Mouse (Mus musculus) induced T-regulatory cell, adult 2 months (primary cell): Measurements from ENCODE around the gene Dennd1b.

ENCODE experiments used
- DNase-seq: peaks from one replicate; pipeline ENCODE4 v3.0.0-alpha.2; 2012; ENCODE audit warnings: low read depth

Dennd1b gene

GRCm38 (mm10) chr1:138963161-138963867 lies at the start of gene Dennd1b:
TSS of gene Dennd1b (plus strand) at chr1:138963435.
- peak; percentile 84 for DNase-seq

DNA sequence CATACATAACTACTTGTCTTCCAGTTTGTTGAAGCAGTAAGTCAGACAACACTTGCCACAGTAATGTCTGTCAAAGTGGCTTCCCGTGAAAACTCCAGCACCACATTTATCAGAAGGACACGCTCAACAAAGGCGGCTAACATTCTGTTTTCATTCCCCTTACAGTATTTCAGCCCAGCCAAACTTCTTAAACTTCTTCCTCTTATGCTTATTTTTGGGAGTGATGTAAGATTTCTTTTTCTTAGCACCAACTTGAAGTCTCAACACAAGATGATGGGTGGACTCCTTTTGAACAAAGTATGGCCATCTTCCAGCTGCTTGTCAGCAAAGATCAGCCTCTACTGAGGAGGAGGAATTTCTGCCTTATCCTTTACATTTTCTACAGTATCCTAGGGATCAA lies 47.6 kb upstream of the Dennd1b start:
- DNase-seq: no peak

GRCm38 (mm10) chr1:138919601-138920000 lies 43.6 kb upstream of the Dennd1b start:
- no peak for DNase-seq

GRCm38 (mm10) chr1:138920082-138920481 lies 43.2 kb upstream of the Dennd1b start:
- DNase-seq: no peak

DNA sequence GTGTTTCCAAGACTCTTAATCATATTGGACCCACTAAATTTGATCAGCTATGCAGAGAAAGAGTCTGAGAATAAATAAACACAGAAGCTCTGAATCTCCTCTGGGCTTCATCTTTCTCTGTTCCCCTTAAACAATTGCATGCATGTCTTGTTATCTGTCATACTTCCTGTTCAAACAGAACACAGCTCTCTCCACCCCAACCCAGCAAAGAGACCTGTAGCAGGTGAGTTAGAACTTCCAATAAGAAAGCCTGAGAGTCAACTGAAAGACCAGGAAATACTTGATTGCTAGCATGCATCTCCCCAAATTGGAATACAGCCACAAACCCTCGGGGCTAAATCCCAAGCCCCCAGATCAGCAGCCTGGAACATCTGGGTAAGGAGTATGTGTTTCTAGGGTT lies 42.4 kb upstream of the Dennd1b start:
- no peak for DNase-seq

GRCm38 (mm10) chr1:138922886-138923285 lies 40.3 kb upstream of the Dennd1b start:
- no peak for DNase-seq

- DNase-seq: no peak
Observed at GRCm38 (mm10) chr1:138924282-138924681, 39.0 kb upstream of the Dennd1b start.

DNA sequence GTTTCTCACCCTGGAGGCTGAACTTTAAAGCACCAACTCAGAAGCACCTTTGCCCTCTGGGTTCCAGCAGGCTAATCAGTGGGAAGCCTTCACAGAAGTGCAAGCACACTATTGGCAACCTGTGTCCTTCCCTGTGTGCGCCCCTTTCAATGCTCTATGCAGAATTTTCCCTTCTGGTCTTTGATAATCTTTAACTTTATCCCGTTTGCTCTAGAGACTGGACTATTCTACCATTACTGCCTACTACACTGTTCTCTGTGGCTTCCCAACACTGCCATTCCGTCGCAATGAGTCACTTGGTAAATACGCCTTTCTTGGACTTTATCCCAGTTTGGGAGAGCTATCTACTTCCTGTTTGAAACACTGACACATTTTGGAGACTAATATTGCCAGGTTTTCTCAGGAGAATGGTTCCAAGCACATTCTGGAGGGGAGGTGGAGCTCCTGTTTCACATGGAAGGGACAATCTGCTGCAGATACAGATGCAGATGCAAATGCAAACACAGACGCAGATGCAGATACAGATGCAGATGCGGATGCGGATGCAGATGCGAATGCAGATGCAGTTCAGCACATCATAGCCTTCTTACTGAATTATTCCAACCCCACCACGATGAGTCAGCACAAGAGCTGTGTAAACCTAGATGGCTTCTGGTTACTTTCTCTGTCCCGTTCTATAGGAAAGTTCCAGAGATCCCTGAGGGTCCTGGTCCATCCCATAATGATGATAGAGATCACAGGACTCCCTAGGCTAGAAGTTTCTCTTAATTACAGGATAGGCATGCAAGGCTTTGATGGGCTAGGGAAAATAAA lies 34.4 kb upstream of the Dennd1b start:
- no peak for DNase-seq

DNA sequence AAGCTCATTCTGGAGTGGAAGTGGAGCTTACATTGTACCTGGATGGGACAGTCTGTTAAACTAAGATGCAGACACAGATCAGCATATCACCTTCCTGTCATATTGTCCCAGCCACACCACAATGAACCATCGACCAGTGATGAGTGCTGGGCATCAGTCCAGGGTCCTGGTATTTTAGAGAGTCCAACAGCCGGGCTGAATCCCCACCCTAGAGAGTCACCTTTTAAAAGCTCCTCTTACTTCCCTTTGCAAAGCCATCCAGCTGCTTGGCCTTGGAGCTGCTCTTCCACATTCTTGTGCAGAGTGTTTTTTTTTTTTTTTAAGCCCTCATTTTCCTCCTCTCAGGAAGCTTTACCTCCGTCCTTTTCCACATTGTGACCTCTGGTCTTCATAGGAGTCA lies 33.2 kb upstream of the Dennd1b start:
- no peak for DNase-seq

DNA sequence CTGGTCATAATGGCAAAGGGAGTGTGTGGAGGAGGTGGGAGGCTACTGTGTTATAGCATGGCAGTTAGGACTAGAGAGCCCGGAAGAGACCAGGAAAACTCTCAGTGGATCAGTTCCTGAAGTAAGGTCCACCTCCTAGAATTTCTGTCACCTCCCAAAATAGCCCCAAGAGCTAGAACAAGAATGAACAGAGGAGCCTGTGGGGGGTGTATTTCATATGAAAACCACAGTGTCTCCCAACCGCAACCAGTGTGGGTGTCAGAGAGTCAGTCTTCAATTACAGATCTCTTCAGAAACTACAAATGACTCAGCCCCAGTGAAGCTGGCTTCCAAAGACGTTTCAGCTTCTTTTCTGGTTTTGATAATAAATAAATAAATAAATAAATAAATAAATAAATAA lies 32.4 kb upstream of the Dennd1b start:
- DNase-seq: peak; percentile 68

DNA sequence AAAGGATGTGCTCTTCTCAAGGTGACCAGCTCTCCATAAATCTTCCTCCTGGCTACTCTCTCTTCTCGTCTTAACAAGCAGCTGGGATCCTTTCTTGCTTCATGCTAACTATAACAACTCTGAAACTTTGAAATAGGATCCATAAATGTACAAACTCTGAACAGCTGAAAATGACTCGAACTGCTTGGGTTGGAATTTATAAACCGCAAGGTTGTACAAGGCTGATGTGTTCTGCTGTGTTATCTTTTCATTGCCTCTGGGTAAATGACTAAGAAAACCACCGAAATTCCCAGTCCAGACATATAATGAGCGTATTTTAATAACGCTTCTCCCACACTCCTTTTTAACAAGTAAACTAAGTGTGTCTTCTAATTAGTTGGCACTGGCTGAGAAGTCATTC lies 27.1 kb upstream of the Dennd1b start:
- DNase-seq: no peak

- DNase-seq: no peak
Observed at GRCm38 (mm10) chr1:138937686-138938370, 25.4 kb upstream of the Dennd1b start.

- DNase-seq: peak; percentile 67
Observed at GRCm38 (mm10) chr1:138939579-138940139, 23.6 kb upstream of the Dennd1b start.

GRCm38 (mm10) chr1:138940407-138940806 lies 22.8 kb upstream of the Dennd1b start:
- no peak for DNase-seq

DNA sequence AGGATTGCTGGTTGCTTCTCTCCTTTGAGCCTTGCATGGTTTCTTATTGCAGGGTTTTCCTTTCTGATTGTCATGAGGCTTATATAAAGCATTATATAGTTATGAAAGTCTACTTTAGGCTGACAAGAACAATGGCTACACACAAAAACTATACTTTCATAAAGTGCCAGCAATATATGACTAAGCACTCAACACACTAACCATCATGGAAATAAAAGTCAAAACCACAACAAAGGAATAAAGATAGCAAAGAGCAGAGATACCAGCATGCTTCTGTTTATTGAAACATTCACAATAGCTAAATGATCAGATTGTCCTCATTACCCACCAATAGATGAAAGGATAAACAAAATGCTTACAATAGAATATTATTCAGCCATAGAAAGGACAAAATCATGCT lies 11.1 kb upstream of the Dennd1b start:
- DNase-seq: peak; percentile 59

- DNase-seq: peak; percentile 63
Observed at GRCm38 (mm10) chr1:138954978-138955377, 8.3 kb upstream of the Dennd1b start.

DNA sequence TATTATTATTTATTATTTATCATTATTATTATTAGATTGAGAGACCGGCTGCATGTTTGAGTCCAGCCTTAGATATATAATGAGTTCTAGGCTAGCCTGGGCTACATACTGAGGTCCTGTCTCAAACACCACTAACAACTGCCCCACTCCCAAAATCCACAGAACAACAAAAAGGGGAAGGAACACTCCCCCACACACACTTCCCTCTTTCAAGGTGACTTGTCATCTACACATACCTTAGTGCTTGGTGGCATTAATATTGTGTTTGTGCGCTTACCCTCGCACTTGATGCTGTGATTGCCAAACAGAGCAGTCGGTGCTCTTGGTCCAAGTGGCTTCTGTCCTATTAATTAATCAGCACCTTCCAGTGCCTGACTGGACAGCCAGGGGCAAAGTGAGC lies 7.8 kb upstream of the Dennd1b start:
- DNase-seq: no peak

- no peak for DNase-seq
Observed at GRCm38 (mm10) chr1:138956511-138956910, 6.7 kb upstream of the Dennd1b start.

DNA sequence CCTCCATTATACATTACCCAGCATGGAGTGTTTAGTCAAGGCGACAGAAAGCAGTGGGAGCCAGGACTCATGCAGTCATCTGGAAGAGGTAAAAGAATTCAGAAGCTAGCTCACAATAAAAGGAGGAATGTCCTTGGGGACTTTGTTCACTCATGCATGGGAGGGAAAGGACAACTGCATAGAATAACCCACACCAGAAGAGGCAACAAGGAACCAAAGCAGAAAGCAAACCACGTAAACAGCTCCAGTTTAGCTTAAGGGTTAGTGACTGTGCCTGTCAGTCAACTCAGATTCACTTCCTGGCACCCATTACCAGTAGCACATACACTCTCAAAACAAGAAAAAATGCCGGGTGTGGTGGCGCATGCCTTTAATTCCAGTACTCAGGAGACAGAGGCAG lies 6.1 kb upstream of the Dennd1b start:
- DNase-seq: peak; percentile 54

- peak; percentile 3 for DNase-seq
Observed at GRCm38 (mm10) chr1:138958863-138959262, 4.4 kb upstream of the Dennd1b start.

DNA sequence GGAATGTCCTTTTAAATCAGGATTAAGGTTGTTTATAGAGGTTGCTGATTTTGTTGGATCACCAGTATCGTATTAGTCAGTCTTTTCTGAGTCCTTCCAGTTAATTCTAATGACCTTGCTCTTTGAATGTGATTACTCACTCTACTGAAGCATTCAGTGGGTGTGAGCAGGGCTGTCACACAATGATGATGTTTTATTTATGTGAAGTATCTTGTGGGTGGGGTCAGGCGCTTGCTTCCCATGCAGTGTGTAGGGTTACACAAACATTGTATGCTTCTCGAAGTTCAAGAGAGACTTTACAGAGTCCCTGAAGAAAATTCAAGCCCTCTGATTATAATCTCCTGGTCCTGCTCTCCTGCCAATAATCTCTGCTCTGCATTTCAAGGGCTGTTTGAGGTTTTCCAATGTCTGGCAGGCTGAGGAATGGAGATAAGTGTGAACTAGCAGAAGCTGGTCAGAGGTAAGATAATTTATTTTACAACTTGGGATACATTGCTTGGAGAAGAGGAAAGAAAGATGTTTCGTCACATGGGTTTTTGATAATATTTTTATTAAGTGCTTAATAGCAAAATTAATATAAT lies 3.2 kb upstream of the Dennd1b start:
- DNase-seq: peak; percentile 2
